Mouse (Mus musculus): ENCODE results near the gene Kdm5d.

Gene Kdm5d

GRCm38 (mm10) chrY:897393-898227 is at the start of gene Kdm5d:
Gene Kdm5d, plus strand, starts transcription at chrY:897788.
- peak; percentile 6 for DNase-seq (ENCODE audit: low read depth, low spot score)

- DNase-seq (ENCODE audit: low read depth, low spot score): no peak
Observed at GRCm38 (mm10) chrY:872404-872803, 25.2 kb upstream of the Kdm5d start.

- DNase-seq (ENCODE audit: low read depth, low spot score): no peak
Observed at GRCm38 (mm10) chrY:872855-873549, 24.6 kb upstream of the Kdm5d start.
